Mouse (Mus musculus) myocyte (in vitro differentiated cells): ENCODE results near the gene Gcfc2. TPM values are rescaled to one million over a fixed set of nuclear protein-coding genes. Genes with fewer than 3 reads are reported as not detected.

Experiments
- H3K27me3 ChIP-seq: one replicate; pipeline ENCODE4 v1.6.1; 2011; ENCODE audit not compliant: control insufficient read depth, insufficient read depth, insufficient read length
- H3K36me3 ChIP-seq: one replicate; pipeline ENCODE4 v1.6.1; 2011; ENCODE audit not compliant: control insufficient read depth, insufficient read depth
- H3K4me2 ChIP-seq: one replicate; pipeline ENCODE4 v1.6.1; 2011; ENCODE audit warnings: low read depth, control low read depth
- H3K4me3 ChIP-seq: one replicate; pipeline ENCODE4 v1.5.1; 2011; ENCODE audit warnings: mild to moderate bottlenecking, control low read depth, moderate library complexity
- H3K79me2 ChIP-seq: one replicate; pipeline ENCODE4 v1.6.1; 2011; ENCODE audit not compliant: control insufficient read depth, insufficient read depth
- H3ac ChIP-seq: one replicate; pipeline ENCODE4 v1.6.1; 2011; ENCODE audit not compliant: control insufficient read depth, insufficient read length
- CEBPB ChIP-seq: IDR thresholded peaks from 2 replicates; pipeline ENCODE4 v1.6.1; 2011; ENCODE audit warnings: mild to moderate bottlenecking, moderate library complexity; ENCODE audit not compliant: poor library complexity, insufficient read depth, severe bottlenecking
- E2F4 ChIP-seq: IDR thresholded peaks from one replicate; pipeline ENCODE4 v1.6.1; 2011; ENCODE audit warnings: mild to moderate bottlenecking, control low read depth, moderate library complexity; ENCODE audit not compliant: insufficient read depth
- MAX ChIP-seq: IDR thresholded peaks from one replicate; pipeline ENCODE4 v1.6.1; 2011; ENCODE audit warnings: low read depth, mild to moderate bottlenecking, control low read depth
- MYOD1 ChIP-seq, 3 experiments: IDR thresholded peaks; one replicate each; pipeline ENCODE4 v1.6.1; 2011; ENCODE audit warnings: control low read depth in 2 of 3, low read depth in 2 of 3, mild to moderate bottlenecking in 2 of 3, moderate library complexity in 1 of 3; ENCODE audit not compliant: insufficient read length in 2 of 3, control insufficient read depth in 1 of 3
- MYOG ChIP-seq, 3 experiments: IDR thresholded peaks; one replicate each; pipeline ENCODE4 v1.6.1; 2011; ENCODE audit warnings: control low read depth in 2 of 3, low read depth in 2 of 3, mild to moderate bottlenecking in 2 of 3; ENCODE audit not compliant: insufficient read length in 2 of 3, control insufficient read depth in 1 of 3, insufficient read depth in 1 of 3
- POLR2A ChIP-seq: IDR thresholded peaks from one replicate; pipeline ENCODE4 v1.6.1; 2011; ENCODE audit warnings: low read depth, mild to moderate bottlenecking, control low read depth, moderate library complexity; ENCODE audit not compliant: insufficient read length
- POLR2AphosphoS2 ChIP-seq: IDR thresholded peaks from one replicate; pipeline ENCODE4 v1.6.1; 2011; ENCODE audit warnings: low read depth, control low read depth; ENCODE audit not compliant: insufficient read length
- REST ChIP-seq: IDR thresholded peaks from one replicate; pipeline ENCODE4 v1.6.1; 2011; ENCODE audit warnings: mild to moderate bottlenecking, control low read depth, moderate library complexity; ENCODE audit not compliant: insufficient read depth, insufficient read length
- SRF ChIP-seq: IDR thresholded peaks from one replicate; pipeline ENCODE4 v1.6.1; 2011; ENCODE audit warnings: low read depth; ENCODE audit not compliant: control insufficient read depth, insufficient read length
- TCF12 ChIP-seq: IDR thresholded peaks from one replicate; pipeline ENCODE4 v1.6.1; 2011; ENCODE audit warnings: mild to moderate bottlenecking, control low read depth; ENCODE audit not compliant: poor library complexity, insufficient read depth, severe bottlenecking
- TCF3 ChIP-seq: IDR thresholded peaks from one replicate; pipeline ENCODE4 v1.6.1; 2011; ENCODE audit warnings: low read depth, control low read depth; ENCODE audit not compliant: insufficient read length
- USF1 ChIP-seq: IDR thresholded peaks from one replicate; pipeline ENCODE4 v1.6.1; 2011; ENCODE audit warnings: low read depth, mild to moderate bottlenecking, control low read depth, moderate library complexity
- polyA plus RNA-seq: library from polyadenylated mRNA; unstranded; fragments of >200 nt; fragmentation: generic; extraction: Trizol; gene quantifications from one replicate; pipeline ENCODE4 v1.2.1, GENCODE M21; 2012; ENCODE audit warnings: missing spikeins

The Gcfc2 gene
- polyA plus RNA-seq, 1 experiment: 0.88 TPM

GRCm38 (mm10) chr6:81959866-81960265 lies 36.4 kb downstream of the Gcfc2 start:
- H3K27me3 ChIP-seq: no peaks in the 10 kb centered on the region
- H3K36me3 ChIP-seq: peaks cover 31% of the 10 kb centered on the region
- TF ChIP-seq TCF3: no peak
- TF ChIP-seq POLR2AphosphoS2: no peak
- TF ChIP-seq MYOG (IDR thresholded peaks at IDR 0.05; ENCODE audit: control insufficient read depth in 1 of 3, insufficient read depth in 1 of 3, insufficient read length in 2 of 3, low read depth in 2 of 3): no peak
- no peak for TF ChIP-seq MAX
- no peak for TF ChIP-seq SRF
- TF ChIP-seq CEBPB: no peak
- TF ChIP-seq MYOD1 (IDR thresholded peaks at IDR 0.05; ENCODE audit: control insufficient read depth in 1 of 3, insufficient read length in 2 of 3, low read depth in 2 of 3): no peak
- TF ChIP-seq POLR2A: no peak
- no peak for TF ChIP-seq REST
- no peak for TF ChIP-seq USF1
- TF ChIP-seq TCF12: no peak
- no peak for TF ChIP-seq E2F4
- no peak overlapping the region for H3K4me2 ChIP-seq
- peaks cover 3% of the 10 kb centered on the region for H3K79me2 ChIP-seq
- no peak overlapping the region for H3ac ChIP-seq
- H3K4me3 ChIP-seq: no peak overlapping the region

GRCm38 (mm10) chr6:81960284-81960683 lies 36.8 kb downstream of the Gcfc2 start:
- no peak overlapping the region for H3K4me2 ChIP-seq
- no peak overlapping the region for H3ac ChIP-seq
- TF ChIP-seq SRF (no peak), CEBPB (no peak), MYOD1 (IDR thresholded peaks at IDR 0.05; ENCODE audit: control insufficient read depth in 1 of 3, insufficient read length in 2 of 3, low read depth in 2 of 3) (no peak), POLR2AphosphoS2 (no peak), TCF12 (no peak), MAX (no peak), MYOG (IDR thresholded peaks at IDR 0.05; ENCODE audit: control insufficient read depth in 1 of 3, insufficient read depth in 1 of 3, insufficient read length in 2 of 3, low read depth in 2 of 3) (no peak), TCF3 (no peak), REST (no peak), E2F4 (no peak), POLR2A (no peak), USF1 (no peak)
- H3K27me3 ChIP-seq: no peaks in the 10 kb centered on the region
- H3K36me3 ChIP-seq: peaks cover 31% of the 10 kb centered on the region
- H3K4me3 ChIP-seq: no peak overlapping the region
- H3K79me2 ChIP-seq: peaks cover 7% of the 10 kb centered on the region

DNA sequence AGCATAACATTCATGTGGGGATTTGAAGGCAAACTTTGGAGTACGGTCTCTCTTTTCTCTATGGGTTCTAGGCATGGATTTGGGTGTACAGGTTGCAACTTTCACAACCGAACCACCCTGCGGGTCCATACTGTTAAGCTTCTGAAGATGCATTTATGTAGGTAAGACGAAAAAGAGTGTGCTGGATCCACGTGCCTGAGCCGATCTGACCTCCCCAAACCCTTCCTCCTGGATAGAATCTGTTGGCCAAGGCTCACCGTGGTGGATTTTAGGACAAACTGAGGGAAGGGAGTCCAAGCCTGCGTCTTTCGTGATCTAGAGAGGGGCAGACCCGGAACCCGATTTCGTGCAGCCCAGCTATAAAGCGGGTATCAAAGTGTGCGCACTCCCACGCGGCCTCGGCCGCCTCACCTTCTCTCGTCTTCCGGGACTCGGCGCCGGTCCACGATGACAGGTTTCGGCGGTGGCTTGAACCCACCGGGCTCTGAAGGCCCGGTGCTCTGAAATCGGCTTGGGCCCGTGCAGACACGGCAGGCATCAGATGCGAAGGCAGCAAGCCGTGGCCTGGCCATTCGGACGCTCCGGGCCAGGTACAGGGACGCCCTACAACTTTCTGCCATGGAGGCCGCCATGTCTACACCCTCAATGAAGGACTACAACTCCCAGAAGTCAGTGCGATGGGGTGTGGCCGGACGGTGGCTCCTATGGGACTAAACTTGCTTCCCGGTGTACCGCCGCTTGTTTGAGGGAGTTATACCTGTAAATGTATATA lies 42.0 kb downstream of the Gcfc2 start, which contains the start of gene Mrpl19:
Gene Mrpl19, minus strand, starts transcription at position 663 of the 772 bp plus-strand sequence.
- no peaks in the 10 kb centered on the region for H3K27me3 ChIP-seq
- peak within 1 kb of the TSS; percentile 28 for H3ac ChIP-seq
- peak within 1 kb of the TSS; percentile 75 for H3K4me3 ChIP-seq
- TF ChIP-seq TCF12 (no peak), MYOD1 (IDR thresholded peaks at IDR 0.05; ENCODE audit: control insufficient read depth in 1 of 3, insufficient read length in 2 of 3, low read depth in 2 of 3) (no peak), CEBPB (no peak), POLR2A (peak; percentile 55), MYOG (IDR thresholded peaks at IDR 0.05; ENCODE audit: control insufficient read depth in 1 of 3, insufficient read depth in 1 of 3, insufficient read length in 2 of 3, low read depth in 2 of 3) (no peak), POLR2AphosphoS2 (no peak), E2F4 (no peak), SRF (no peak)
- peaks cover 9% of the 10 kb centered on the region for H3K79me2 ChIP-seq
- H3K36me3 ChIP-seq: peaks cover 18% of the 10 kb centered on the region
- H3K4me2 ChIP-seq: peak within 1 kb of the TSS; percentile 93

DNA sequence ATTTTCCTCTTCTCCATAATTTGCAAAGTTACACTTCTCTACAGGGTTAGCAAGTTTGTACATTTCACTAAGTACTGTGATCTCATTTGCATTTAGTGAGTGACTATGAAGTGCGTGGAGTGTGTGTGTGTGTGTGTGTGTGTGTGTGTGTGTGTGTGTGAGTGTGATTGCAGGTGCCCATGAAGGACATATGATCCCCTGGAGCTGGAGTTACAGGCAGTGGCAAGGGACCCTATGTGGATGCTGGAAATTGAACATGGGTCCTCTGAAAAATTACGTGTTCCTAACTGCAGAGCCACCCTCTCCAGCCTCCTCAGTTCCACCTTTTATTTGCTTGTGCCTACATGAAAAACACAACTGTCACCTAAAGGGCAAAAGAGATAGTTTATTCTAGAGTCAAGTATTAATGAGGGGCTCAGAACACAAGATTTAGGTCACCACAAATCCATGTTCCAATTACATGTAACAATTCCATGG lies 42.6 kb downstream of the Gcfc2 start:
- peaks cover 9% of the 10 kb centered on the region for H3K79me2 ChIP-seq
- H3ac ChIP-seq: peak overlapping the region; percentile 28
- H3K27me3 ChIP-seq: no peaks in the 10 kb centered on the region
- peak overlapping the region; percentile 64 for H3K4me2 ChIP-seq
- TF ChIP-seq CEBPB (no peak), TCF12 (no peak), MYOG (IDR thresholded peaks at IDR 0.05; ENCODE audit: control insufficient read depth in 1 of 3, insufficient read depth in 1 of 3, insufficient read length in 2 of 3, low read depth in 2 of 3) (no peak), SRF (no peak), E2F4 (no peak), POLR2A (no peak), MAX (no peak), POLR2AphosphoS2 (no peak), TCF3 (no peak), USF1 (no peak), MYOD1 (IDR thresholded peaks at IDR 0.05; ENCODE audit: control insufficient read depth in 1 of 3, insufficient read length in 2 of 3, low read depth in 2 of 3) (no peak), REST (no peak)
- H3K36me3 ChIP-seq: peaks cover 13% of the 10 kb centered on the region
- H3K4me3 ChIP-seq: peak overlapping the region; percentile 75
